Mouse (Mus musculus): ENCODE measurements around the gene Aknad1. TPM values are rescaled to one million over a fixed set of nuclear protein-coding genes. Genes with fewer than 3 reads are reported as not detected.

Gene Aknad1
- total RNA-seq (2021): under 1 TPM; 0.06 to 0.08 TPM
- long read RNA-seq, experiment 1: 0 reads
- long read RNA-seq, experiment 2, partial matches to known transcripts: 0 of 2 reads
- long read RNA-seq, experiment 2, other reads (novel, unspliced or antisense): 2 of 2 reads

- Histone ChIP-seq H3K27ac (peak within 1 kb of the TSS; percentile 51), H3K4me3 (0 out of 2 replicates have a peak within 1 kb of the TSS, but pooled peaks have one; percentile 0)
- intact Hi-C loops (cut with DNase I): no loop called here
- no peak for TF ChIP-seq CTCF (IDR thresholded peaks at IDR 0.05)
- peak; percentile 79 for DNase-seq
Measured at GRCm38 (mm10) chr3:108739045-108739708, at the start of gene Aknad1. Gene Aknad1 (plus strand): TSS chr3:108739658.

GRCm38 (mm10) chr3:108689979-108690378 lies 49.5 kb upstream of the Aknad1 start:
- DNase-seq: no peak
- intact Hi-C loops (cut with DNase I): no loop called here
- no peak for TF ChIP-seq CTCF (IDR thresholded peaks at IDR 0.05)
- no peak overlapping the region for H3K27ac ChIP-seq
- H3K4me3 ChIP-seq: no peak overlapping the region

GRCm38 (mm10) chr3:108694321-108694720 lies 45.1 kb upstream of the Aknad1 start:
- intact Hi-C loops (cut with DNase I): no loop called here
- no peak for TF ChIP-seq CTCF (IDR thresholded peaks at IDR 0.05)
- no peak for DNase-seq
- Histone ChIP-seq H3K27ac (no peak overlapping the region), H3K4me3 (no peak overlapping the region)

- H3K27ac ChIP-seq: no peak overlapping the region
- TF ChIP-seq CTCF (IDR thresholded peaks at IDR 0.05): no peak
- no peak for DNase-seq
- intact Hi-C loops (cut with DNase I): no loop called here
- no peak overlapping the region for H3K4me3 ChIP-seq
Measured at GRCm38 (mm10) chr3:108698662-108699061, 40.8 kb upstream of the Aknad1 start.

- TF ChIP-seq CTCF (IDR thresholded peaks at IDR 0.05): no peak
- H3K4me3 ChIP-seq: no peak overlapping the region
- no peak overlapping the region for H3K27ac ChIP-seq
- intact Hi-C loops (cut with DNase I): no loop called here
- no peak for DNase-seq
Measured at GRCm38 (mm10) chr3:108699786-108700185, 39.7 kb upstream of the Aknad1 start.

GRCm38 (mm10) chr3:108701256-108701655 lies 38.2 kb upstream of the Aknad1 start:
- TF ChIP-seq CTCF (IDR thresholded peaks at IDR 0.05): peak; percentile 73
- Histone ChIP-seq H3K4me3 (no peak overlapping the region), H3K27ac (no peak overlapping the region)
- intact Hi-C loops (cut with DNase I): loop anchor here (1.0 kb wide), 1 partner anchor 70 kb away; no protein-coding TSS in a partner anchor
- no peak for DNase-seq

GRCm38 (mm10) chr3:108702789-108703188 lies 36.7 kb upstream of the Aknad1 start:
- no peak for DNase-seq
- TF ChIP-seq CTCF (IDR thresholded peaks at IDR 0.05): no peak
- no peak overlapping the region for H3K4me3 ChIP-seq
- H3K27ac ChIP-seq: 0 out of 2 replicates have a peak overlapping the region, but pooled peaks have one; percentile 0
- intact Hi-C loops (cut with DNase I): no loop called here

GRCm38 (mm10) chr3:108711296-108711695 lies 28.2 kb upstream of the Aknad1 start:
- TF ChIP-seq CTCF (IDR thresholded peaks at IDR 0.05): no peak
- no peak overlapping the region for H3K27ac ChIP-seq
- no peak overlapping the region for H3K4me3 ChIP-seq
- no peak for DNase-seq
- intact Hi-C loops (cut with DNase I): no loop called here

GRCm38 (mm10) chr3:108713065-108713675 lies 26.3 kb upstream of the Aknad1 start:
- Histone ChIP-seq H3K4me3 (no peak overlapping the region), H3K27ac (no peak overlapping the region)
- no peak for TF ChIP-seq CTCF (IDR thresholded peaks at IDR 0.05)
- intact Hi-C loops (cut with DNase I): no loop called here
- DNase-seq: no peak

- TF ChIP-seq CTCF (IDR thresholded peaks at IDR 0.05): no peak
- Histone ChIP-seq H3K4me3 (no peak overlapping the region), H3K27ac (no peak overlapping the region)
- DNase-seq: no peak
- intact Hi-C loops (cut with DNase I): no loop called here
Measured at GRCm38 (mm10) chr3:108714837-108715236, 24.6 kb upstream of the Aknad1 start.

GRCm38 (mm10) chr3:108717896-108718502 lies 21.5 kb upstream of the Aknad1 start:
- intact Hi-C loops (cut with DNase I): no loop called here
- DNase-seq: no peak
- no peak for TF ChIP-seq CTCF (IDR thresholded peaks at IDR 0.05)
- Histone ChIP-seq H3K27ac (no peak overlapping the region), H3K4me3 (no peak overlapping the region)

GRCm38 (mm10) chr3:108719357-108719756 lies 20.1 kb upstream of the Aknad1 start:
- H3K27ac ChIP-seq: no peak overlapping the region
- no peak for DNase-seq
- intact Hi-C loops (cut with DNase I): no loop called here
- H3K4me3 ChIP-seq: no peak overlapping the region
- TF ChIP-seq CTCF (IDR thresholded peaks at IDR 0.05): no peak

GRCm38 (mm10) chr3:108719761-108720160 lies 19.7 kb upstream of the Aknad1 start:
- Histone ChIP-seq H3K4me3 (no peak overlapping the region), H3K27ac (no peak overlapping the region)
- intact Hi-C loops (cut with DNase I): loop anchor here (5.0 kb wide), 1 partner anchor 53 kb away; no protein-coding TSS in a partner anchor
- TF ChIP-seq CTCF (IDR thresholded peaks at IDR 0.05): no peak
- DNase-seq: no peak
